Comparison of ENCODE assay signal across 15 mouse cellular contexts in genomic region chr4:135115426-135116170, GRCm38 (mm10). TPM values are rescaled to one million over a fixed set of nuclear protein-coding genes. Genes with fewer than 3 reads are reported as not detected.
"Had no signal": no experiment of that assay in that cellular context is flagged by ENCODE, and none has a peak within 500 bp of the region (broad histone marks: within the 10 kb centered on the region; RNA-seq: fewer than 3 reads in every experiment).

No protein-coding gene starts in this region.

- ATAC-seq: lung, postnatal 0 days; midbrain, embryonic 15.5 days had no signal

- H3K4me3 ChIP-seq: limb, embryonic 13.5 days; midbrain, embryonic 15.5 days; neural tube, embryonic 13.5 days had no signal

- H3K9me3 ChIP-seq: midbrain, embryonic 15.5 days had no signal

- H3K4me2 ChIP-seq: limb, embryonic 13.5 days; midbrain, embryonic 15.5 days; neural tube, embryonic 13.5 days had no signal

- H3K4me1 ChIP-seq: midbrain, embryonic 15.5 days; neural tube, embryonic 13.5 days had no signal

- DNase-seq: kidney, adult 11 months; kidney, adult 9 months; kidney, postnatal 10 days; layer of hippocampus, adult 9-11 months; lung, adult 2 months; lung, postnatal 36 days; retina, postnatal 1 day; right cerebral cortex, postnatal 4 days; spleen, adult 18-20 months had no signal

- H3K27ac ChIP-seq: limb, embryonic 13.5 days; liver, embryonic 14.5 days; midbrain, embryonic 15.5 days; neural tube, embryonic 13.5 days had no signal

- H3K9ac ChIP-seq: limb, embryonic 13.5 days; liver, embryonic 14.5 days; midbrain, embryonic 15.5 days; neural tube, embryonic 13.5 days had no signal

- H3K36me3 ChIP-seq: limb, embryonic 13.5 days; midbrain, embryonic 15.5 days; neural tube, embryonic 13.5 days had no signal

- H3K27me3 ChIP-seq: midbrain, embryonic 15.5 days; neural tube, embryonic 13.5 days had no signal

RNA-seq across cellular contexts. Expression of gene Runx3, which starts 4.9 kb away (rescaled TPM):
- total RNA-seq: left cerebral cortex, postnatal 36 days had no signal
- polyA plus RNA-seq: midbrain, embryonic 15.5 days had no signal
